Mouse (Mus musculus) olfactory bulb, adult 2 months (tissue): Measurements from ENCODE around the gene Slc39a2.

Source experiments
- CTCF ChIP-seq: fragments of 200-500 bp; IDR thresholded peaks from 2 replicates; pipeline ENCODE4 v1.5.1; 2012; ENCODE audit warnings: low read depth, mild to moderate bottlenecking, low read length, moderate library complexity; ENCODE audit not compliant: insufficient read depth
- POLR2A ChIP-seq: fragments of 200-500 bp; IDR thresholded peaks from 2 replicates; pipeline ENCODE4 v1.6.1; 2012; ENCODE audit warnings: mild to moderate bottlenecking, low read depth, low read length, moderate library complexity; ENCODE audit not compliant: insufficient read depth

- TF ChIP-seq POLR2A: no peak
- TF ChIP-seq CTCF: no peak
Observed at GRCm38 (mm10) chr14:51903782-51904181, 11.1 kb downstream of the Slc39a2 start.
